Mouse (Mus musculus) hindbrain, postnatal 0 days (tissue): ENCODE measurements at regions not wholly inside any gene's neighbourhood (a gene's known extent, or its start where the extent isn't known, plus 50 kb on each side); places are given as distances from the start of the nearest gene placed in this dataset.

Experiments used
- ATAC-seq: fragments of 200-750 bp; cut with Nextera tagmentation; 2 replicates; pipeline ENCODE4 v1.8.0; 2017; ENCODE audit warnings: mild to moderate bottlenecking, moderate TSS enrichment, moderate library complexity
- DNase-seq: peaks from one replicate; pipeline ENCODE4 v3.0.0-alpha.2; 2015; ENCODE audit warnings: low spot score
- H3K27ac ChIP-seq: fragments of 300-500 bp; sonication (generic); 2 replicates; pipeline ENCODE4 v1.5.1; 2014; ENCODE audit warnings: mild to moderate bottlenecking
- H3K27me3 ChIP-seq: fragments of 300-500 bp; sonication (generic); 2 replicates; pipeline ENCODE4 v1.6.1; 2014; ENCODE audit warnings: low read length, mixed read lengths; ENCODE audit not compliant: insufficient read depth
- H3K36me3 ChIP-seq: fragments of 300-500 bp; sonication (generic); 2 replicates; pipeline ENCODE4 v1.6.1; 2014; ENCODE audit warnings: low read length, mixed read lengths; ENCODE audit not compliant: insufficient read depth
- H3K4me1 ChIP-seq: fragments of 300-500 bp; sonication (generic); 2 replicates; pipeline ENCODE4 v1.6.1; 2014; ENCODE audit warnings: antibody characterized with exemption, low read length, mixed read lengths; ENCODE audit not compliant: insufficient read depth
- H3K4me2 ChIP-seq: fragments of 300-500 bp; sonication (generic); 2 replicates; pipeline ENCODE4 v1.6.1; 2014; ENCODE audit warnings: low read depth, mild to moderate bottlenecking, low read length, moderate library complexity, mixed read lengths
- H3K4me3 ChIP-seq: fragments of 300-500 bp; sonication (generic); 2 replicates; pipeline ENCODE4 v1.5.1; 2014; ENCODE audit warnings: low read length
- H3K9ac ChIP-seq: fragments of 300-500 bp; sonication (generic); replicated peaks from 2 replicates; pipeline ENCODE4 v1.6.1; 2014; ENCODE audit warnings: mild to moderate bottlenecking, low read length, moderate library complexity, mixed read lengths
- H3K9me3 ChIP-seq: fragments of 300-500 bp; sonication (generic); 2 replicates; pipeline ENCODE4 v1.6.1; 2016; ENCODE audit warnings: low read length, mixed read lengths
- CTCF ChIP-seq: IDR thresholded peaks from 2 replicates; pipeline ENCODE4 v1.5.1; 2016; ENCODE audit warnings: antibody characterized with exemption, control low read depth, low read depth
- WGBS: fragments of 180-500 bp; shearing (Covaris S2); extraction: QIAGEN DNeasy Blood & Tissue Kit; methylation state at CpG from one replicate; pipeline ENCODE4 v1.1.7; 2014; 5-methylcytosine and 5-hydroxymethylcytosine counted together

- Histone ChIP-seq H3K4me3 (no peak overlapping the region), H3K4me2 (no peak overlapping the region), H3K36me3 (no peaks in the 10 kb centered on the region), H3K27me3 (no peaks in the 10 kb centered on the region), H3K27ac (no peak overlapping the region), H3K9ac (no peak overlapping the region), H3K4me1 (no peaks in the 10 kb centered on the region), H3K9me3 (no peaks in the 10 kb centered on the region)
- TF ChIP-seq CTCF: no peak
- WGBS: 48% methylated on average over 5 of the region's 5 CpGs
- ATAC-seq (no peak), DNase-seq (peak; percentile 43)
Measured at GRCm38 (mm10) chr2:171805376-171805775, 237.9 kb downstream of the Cbln4 start.

DNA sequence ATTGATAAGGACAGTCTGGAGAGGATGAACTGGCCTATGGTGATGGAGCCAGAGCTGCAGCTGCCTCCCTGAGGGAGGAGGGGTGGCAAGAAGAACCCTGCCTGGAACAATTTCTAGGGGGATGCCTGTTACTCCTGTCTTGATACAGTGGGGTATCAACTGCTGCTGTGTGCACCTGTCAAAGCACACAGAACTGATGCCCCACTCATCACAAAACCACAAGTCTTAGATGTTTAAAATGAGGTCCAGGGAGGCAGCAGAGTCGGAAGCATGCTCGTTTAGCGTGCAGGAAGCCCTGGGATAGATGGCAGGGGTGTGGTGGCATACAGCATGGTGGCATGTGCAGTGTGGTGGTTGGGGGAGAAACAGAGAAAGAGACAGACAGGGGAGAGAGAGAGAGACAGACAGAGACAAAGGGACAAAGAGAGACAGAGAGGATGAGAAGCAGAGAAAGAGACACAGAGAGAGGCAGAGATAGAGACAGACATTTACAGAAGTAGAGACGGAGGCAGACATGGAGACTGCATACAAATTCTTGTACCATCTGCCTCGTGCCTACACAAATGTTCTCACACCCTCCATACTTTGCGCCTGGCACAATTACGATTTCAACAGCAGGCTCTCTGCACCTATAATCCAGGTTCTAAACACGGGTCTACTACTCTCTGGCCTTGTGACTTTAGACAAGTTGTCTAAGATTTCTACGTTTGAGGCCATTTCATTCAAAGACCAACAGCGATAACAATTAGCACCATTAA, 242.6 kb downstream of the Cbln4 start:
- Histone ChIP-seq H3K4me3 (no peak overlapping the region), H3K36me3 (no peaks in the 10 kb centered on the region), H3K9me3 (no peaks in the 10 kb centered on the region), H3K4me1 (no peaks in the 10 kb centered on the region), H3K4me2 (no peak overlapping the region), H3K9ac (no peak overlapping the region), H3K27ac (no peak overlapping the region), H3K27me3 (no peaks in the 10 kb centered on the region)
- DNase-seq (no peak), ATAC-seq (no peak)
- no peak for TF ChIP-seq CTCF
- WGBS: 83% methylated on average over 10 of the region's 10 CpGs

- H3K4me1 ChIP-seq: no peaks in the 10 kb centered on the region
- no peaks in the 10 kb centered on the region for H3K9me3 ChIP-seq
- ATAC-seq (no peak), DNase-seq (peak; percentile 29)
- no peak for TF ChIP-seq CTCF
- H3K4me2 ChIP-seq: no peak overlapping the region
- H3K27me3 ChIP-seq: no peaks in the 10 kb centered on the region
- no peak overlapping the region for H3K4me3 ChIP-seq
- H3K9ac ChIP-seq: no peak overlapping the region
- H3K27ac ChIP-seq: no peak overlapping the region
- 50% methylated on average over 9 of the region's 9 CpGs for WGBS
- no peaks in the 10 kb centered on the region for H3K36me3 ChIP-seq
Measured at GRCm38 (mm10) chr2:171799351-171799750, 243.9 kb downstream of the Cbln4 start.

DNA sequence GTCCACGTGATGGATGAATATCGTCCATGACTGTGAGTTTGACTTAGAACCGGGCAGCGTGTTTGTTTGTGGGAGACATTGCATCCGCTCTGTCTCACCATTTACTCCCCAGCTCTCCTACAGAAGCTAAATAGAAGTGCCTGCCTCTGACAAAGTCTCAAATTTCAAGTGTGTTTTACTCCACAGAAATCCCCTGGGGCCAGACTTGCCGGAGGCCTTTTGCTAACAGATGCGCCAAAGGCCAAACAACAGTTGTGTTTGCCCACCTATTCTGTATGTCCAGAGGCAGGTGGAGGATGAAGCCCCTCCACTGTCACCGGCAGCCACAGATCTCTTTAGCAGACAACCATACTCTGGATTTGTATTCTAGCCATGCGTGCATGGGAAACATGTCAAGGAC, 252.6 kb downstream of the Cbln4 start:
- no peak for DNase-seq
- H3K4me3 ChIP-seq: no peak overlapping the region
- H3K27me3 ChIP-seq: no peaks in the 10 kb centered on the region
- no peak overlapping the region for H3K27ac ChIP-seq
- no peak for ATAC-seq
- H3K9me3 ChIP-seq: no peaks in the 10 kb centered on the region
- H3K4me1 ChIP-seq: no peaks in the 10 kb centered on the region
- H3K4me2 ChIP-seq: no peak overlapping the region
- WGBS: 76% methylated on average over 9 of the region's 9 CpGs
- H3K9ac ChIP-seq: no peak overlapping the region
- TF ChIP-seq CTCF: no peak
- no peaks in the 10 kb centered on the region for H3K36me3 ChIP-seq

GRCm38 (mm10) chr2:171766193-171766930, 276.9 kb downstream of the Cbln4 start:
- WGBS: 62% methylated on average over 7 of the region's 7 CpGs
- H3K4me3 ChIP-seq: no peak overlapping the region
- H3K4me1 ChIP-seq: no peaks in the 10 kb centered on the region
- no peak for TF ChIP-seq CTCF
- no peaks in the 10 kb centered on the region for H3K36me3 ChIP-seq
- H3K27me3 ChIP-seq: no peaks in the 10 kb centered on the region
- H3K27ac ChIP-seq: no peak overlapping the region
- no peak overlapping the region for H3K9ac ChIP-seq
- DNase-seq (peak; percentile 41), ATAC-seq (0 out of 2 replicates have a peak, but pooled peaks have one; percentile 55)
- H3K4me2 ChIP-seq: no peak overlapping the region
- no peaks in the 10 kb centered on the region for H3K9me3 ChIP-seq

DNA sequence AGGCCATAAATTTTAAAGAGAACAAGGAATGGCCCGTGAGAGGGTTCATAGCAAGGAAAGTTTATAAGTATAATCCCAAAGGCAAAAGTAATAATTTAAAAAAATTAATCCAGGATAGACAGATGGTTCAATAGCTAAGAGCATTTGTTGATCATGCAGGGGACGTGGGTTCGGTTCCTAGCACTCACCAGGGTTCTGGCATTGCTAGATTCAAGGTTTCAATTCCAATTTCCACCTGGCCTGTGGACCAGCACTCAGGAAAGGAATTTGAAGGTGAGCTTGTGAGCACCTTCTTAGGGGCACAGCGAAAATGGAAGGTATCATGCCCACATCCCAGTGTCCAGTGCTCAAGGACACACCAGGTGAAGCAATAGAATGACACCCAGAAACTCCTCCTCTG, 278.2 kb downstream of the Cbln4 start:
- no peaks in the 10 kb centered on the region for H3K4me1 ChIP-seq
- no peak overlapping the region for H3K4me2 ChIP-seq
- ATAC-seq (no peak), DNase-seq (no peak)
- H3K9me3 ChIP-seq: no peaks in the 10 kb centered on the region
- H3K4me3 ChIP-seq: no peak overlapping the region
- WGBS: 84% methylated on average over 4 of the region's 4 CpGs
- no peak for TF ChIP-seq CTCF
- no peak overlapping the region for H3K27ac ChIP-seq
- H3K9ac ChIP-seq: no peak overlapping the region
- no peaks in the 10 kb centered on the region for H3K36me3 ChIP-seq
- no peaks in the 10 kb centered on the region for H3K27me3 ChIP-seq

- H3K4me1 ChIP-seq: no peaks in the 10 kb centered on the region
- no peak overlapping the region for H3K9ac ChIP-seq
- 58% methylated on average over 9 of the region's 9 CpGs for WGBS
- H3K9me3 ChIP-seq: no peaks in the 10 kb centered on the region
- no peak for TF ChIP-seq CTCF
- no peak for ATAC-seq
- H3K4me3 ChIP-seq: no peak overlapping the region
- H3K27ac ChIP-seq: no peak overlapping the region
- no peak overlapping the region for H3K4me2 ChIP-seq
- peak; percentile 35 for DNase-seq
- no peaks in the 10 kb centered on the region for H3K36me3 ChIP-seq
- H3K27me3 ChIP-seq: no peaks in the 10 kb centered on the region
Measured at GRCm38 (mm10) chr2:171753502-171753901, 289.8 kb downstream of the Cbln4 start.
